Mouse (Mus musculus): ENCODE data around the gene Srgap1.

Srgap1 gene

GRCm38 (mm10) chr10:121764469-121765173 lies 282.5 kb downstream of the Srgap1 start:
- CTCF ChIA-PET: interaction anchor here (1.1 kb wide), 1 partner anchor 355 kb away, joined by 3 read pairs; no protein-coding TSS in a partner anchor

GRCm38 (mm10) chr10:121763191-121763590 lies 283.9 kb downstream of the Srgap1 start:
- CTCF ChIA-PET: interaction anchor here (0.6 kb wide), 1 partner anchor 479 kb away, joined by 5 read pairs; no protein-coding TSS in a partner anchor

DNA sequence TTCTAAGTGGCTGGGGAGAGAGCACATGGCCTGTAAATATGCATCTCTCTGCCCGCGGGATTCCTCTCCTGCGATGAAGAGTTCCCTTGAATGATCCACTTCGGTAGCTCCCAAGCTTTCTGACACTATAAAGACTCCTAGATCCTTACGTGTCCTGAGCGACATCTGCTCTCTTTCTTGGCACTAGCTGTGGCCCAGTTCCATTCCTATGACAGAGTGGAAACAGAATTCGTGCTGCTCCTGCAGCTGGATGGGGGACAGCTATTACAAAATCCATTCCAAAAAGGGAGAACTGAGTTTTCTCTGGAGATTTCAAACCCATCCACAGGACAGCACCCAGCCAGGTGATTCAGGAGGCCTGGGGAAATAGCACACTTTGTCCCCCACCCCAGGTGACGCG lies 285.0 kb downstream of the Srgap1 start:
- CTCF ChIA-PET: no interaction called here

DNA sequence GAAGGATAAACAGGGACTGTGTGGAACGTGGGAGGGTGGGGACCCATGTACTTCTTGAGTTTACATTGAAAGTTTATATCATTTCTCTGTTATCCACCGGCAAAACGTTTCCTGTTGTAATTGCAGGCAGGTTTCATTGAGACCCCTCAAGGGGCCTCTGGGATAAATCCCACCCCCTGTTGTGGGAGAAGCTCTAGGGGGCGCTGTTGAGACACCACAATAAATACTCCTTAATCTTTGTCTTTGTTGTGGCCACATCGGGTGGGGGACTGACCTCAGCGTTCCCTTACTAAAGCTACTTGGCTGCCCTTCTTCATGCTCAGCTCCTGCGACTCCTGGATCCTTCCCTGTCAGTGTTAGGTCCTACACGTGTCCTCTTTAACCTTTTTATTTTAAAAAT lies 288.0 kb downstream of the Srgap1 start:
- CTCF ChIA-PET: no interaction called here

DNA sequence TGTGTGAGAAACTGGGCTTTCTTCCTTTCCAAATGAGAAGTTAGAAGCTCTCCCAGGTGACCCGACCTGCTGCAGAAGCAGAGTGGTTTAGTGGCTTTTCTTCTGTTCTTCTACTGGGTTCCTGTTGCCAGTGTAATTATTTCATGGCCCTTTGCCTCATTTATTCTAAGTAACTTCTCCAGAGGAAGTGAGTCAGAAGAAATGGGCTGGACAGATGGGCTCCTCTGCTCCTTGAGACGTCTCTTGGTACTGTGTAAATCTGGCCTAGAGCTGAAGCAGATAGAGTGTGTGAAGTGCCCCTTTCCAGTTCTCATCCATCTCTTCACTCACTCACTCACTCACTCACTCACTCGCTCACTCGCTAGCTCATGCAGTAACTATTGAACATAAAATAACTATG lies 290.4 kb downstream of the Srgap1 start:
- CTCF ChIA-PET: no interaction called here

GRCm38 (mm10) chr10:121755822-121756221 lies 291.3 kb downstream of the Srgap1 start:
- CTCF ChIA-PET: no interaction called here

GRCm38 (mm10) chr10:121754237-121754636 lies 292.9 kb downstream of the Srgap1 start:
- CTCF ChIA-PET: no interaction called here

GRCm38 (mm10) chr10:121750175-121750574 lies 296.9 kb downstream of the Srgap1 start:
- CTCF ChIA-PET: no interaction called here

GRCm38 (mm10) chr10:121742336-121742735 lies 304.8 kb downstream of the Srgap1 start:
- CTCF ChIA-PET: no interaction called here

GRCm38 (mm10) chr10:121739548-121740505 lies 307.3 kb downstream of the Srgap1 start, which contains the start of gene BC048403:
BC048403 (plus strand) TSS chr10:121739937.
- CTCF ChIA-PET: no interaction called here

DNA sequence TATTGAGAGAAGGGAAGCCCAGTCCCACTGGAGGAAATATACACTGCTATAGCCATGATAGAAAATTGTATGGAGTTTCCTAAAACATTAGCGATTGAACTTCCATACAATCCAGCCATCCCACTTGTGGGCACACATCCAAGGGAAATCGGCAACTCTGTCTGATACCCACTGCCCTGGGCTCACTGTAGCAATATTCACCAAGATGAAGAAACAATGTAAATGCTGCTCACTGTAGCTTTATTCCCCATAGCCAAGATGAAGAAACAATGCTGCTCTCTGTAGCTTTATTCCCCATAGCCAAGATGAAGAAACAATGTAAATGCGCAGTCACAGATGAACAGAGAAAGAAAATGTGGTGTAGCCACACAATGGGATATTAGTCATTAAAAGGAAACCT lies 309.9 kb downstream of the Srgap1 start:
- CTCF ChIA-PET: no interaction called here

- CTCF ChIA-PET: no interaction called here
Observed at GRCm38 (mm10) chr10:121732542-121732941, 314.6 kb downstream of the Srgap1 start.

DNA sequence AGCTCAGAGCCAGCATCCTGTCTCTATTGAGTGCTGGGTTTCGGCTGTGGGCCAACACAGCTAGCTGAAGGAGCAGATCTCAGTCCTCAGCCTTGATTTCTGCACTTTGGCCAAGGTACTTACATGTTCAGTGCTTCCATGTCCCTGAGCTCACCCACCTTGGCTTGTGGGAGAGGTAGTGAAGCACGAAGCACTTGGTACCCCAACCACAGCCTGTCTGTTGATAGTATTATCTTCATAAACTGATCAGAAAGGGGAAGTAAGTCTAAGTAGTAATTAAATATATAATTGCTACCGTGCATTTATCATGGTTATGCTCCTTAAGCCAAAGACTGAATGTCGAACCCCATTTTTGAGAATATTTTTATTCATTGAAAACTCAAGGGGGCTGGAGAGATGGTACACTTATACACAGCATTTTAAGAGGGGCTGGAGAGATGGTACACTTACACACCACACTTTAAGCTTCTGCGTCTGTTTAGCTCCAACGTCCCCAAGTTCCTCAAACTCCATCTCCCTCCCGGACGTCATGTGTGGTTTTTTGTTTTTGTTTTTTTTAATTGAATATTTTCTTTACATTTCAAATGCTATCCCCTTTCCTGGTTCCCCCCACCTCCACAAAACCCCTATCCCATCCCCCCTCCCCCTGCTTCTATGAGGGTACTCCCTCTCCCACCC lies 315.9 kb downstream of the Srgap1 start:
- CTCF ChIA-PET: interaction anchor here (0.8 kb wide), 1 partner anchor 30 kb away, joined by 3 read pairs; no protein-coding TSS in a partner anchor

Data from spleen, embryonic (tissue).